Mouse (Mus musculus) heart, embryonic 13.5 days (tissue): ENCODE measurements at regions not wholly inside any gene's neighbourhood (a gene's known extent, or its start where the extent isn't known, plus 50 kb on each side); places are given as distances from the start of the nearest gene placed in this dataset.
"Not testable (repeated sequence)": the region's sequence is repeated elsewhere in the genome, so short reads cannot be mapped to it uniquely, and the experiment has no call there.

ENCODE experiments used
- ATAC-seq: fragments of 200-750 bp; cut with Nextera tagmentation; 2 replicates; pipeline ENCODE4 v1.8.0; 2017; ENCODE audit warnings: moderate TSS enrichment; ENCODE audit not compliant: insufficient number of reproducible peaks, low FRiP score, low TSS enrichment; ENCODE audit errors: extremely low read depth
- H3K27ac ChIP-seq: fragments of 300-500 bp; sonication (generic); replicated peaks from 2 replicates; pipeline ENCODE4 v1.5.1; 2015; ENCODE audit warnings: moderate library complexity, mild to moderate bottlenecking, inconsistent platforms
- H3K27me3 ChIP-seq: fragments of 300-500 bp; sonication (generic); replicated peaks from 2 replicates; pipeline ENCODE4 v1.6.1; 2015; ENCODE audit warnings: mild to moderate bottlenecking, inconsistent platforms
- H3K36me3 ChIP-seq: fragments of 300-500 bp; sonication (generic); 2 replicates; pipeline ENCODE4 v1.6.1; 2015; ENCODE audit warnings: mild to moderate bottlenecking, inconsistent platforms
- H3K4me1 ChIP-seq: fragments of 300-500 bp; sonication (generic); 2 replicates; pipeline ENCODE4 v1.6.1; 2015; ENCODE audit warnings: inconsistent platforms
- H3K4me2 ChIP-seq: fragments of 300-500 bp; sonication (generic); 2 replicates; pipeline ENCODE4 v1.6.1; 2015; ENCODE audit warnings: inconsistent platforms, mild to moderate bottlenecking, moderate library complexity
- H3K4me3 ChIP-seq: fragments of 300-500 bp; sonication (generic); 2 replicates; pipeline ENCODE4 v1.5.1; 2015; ENCODE audit warnings: moderate library complexity, mild to moderate bottlenecking, inconsistent platforms
- H3K9ac ChIP-seq: fragments of 300-500 bp; sonication (generic); 2 replicates; pipeline ENCODE4 v1.6.1; 2015; ENCODE audit warnings: inconsistent platforms, mild to moderate bottlenecking, moderate library complexity
- H3K9me3 ChIP-seq: fragments of 300-500 bp; sonication (generic); 2 replicates; pipeline ENCODE4 v1.6.1; 2016; ENCODE audit warnings: inconsistent platforms
- WGBS: fragments of 180-500 bp; shearing (Covaris S2); methylation state at CpG from one replicate; pipeline ENCODE4 v1.1.7; 2015; ENCODE audit warnings: mixed read lengths; 5-methylcytosine and 5-hydroxymethylcytosine counted together

DNA sequence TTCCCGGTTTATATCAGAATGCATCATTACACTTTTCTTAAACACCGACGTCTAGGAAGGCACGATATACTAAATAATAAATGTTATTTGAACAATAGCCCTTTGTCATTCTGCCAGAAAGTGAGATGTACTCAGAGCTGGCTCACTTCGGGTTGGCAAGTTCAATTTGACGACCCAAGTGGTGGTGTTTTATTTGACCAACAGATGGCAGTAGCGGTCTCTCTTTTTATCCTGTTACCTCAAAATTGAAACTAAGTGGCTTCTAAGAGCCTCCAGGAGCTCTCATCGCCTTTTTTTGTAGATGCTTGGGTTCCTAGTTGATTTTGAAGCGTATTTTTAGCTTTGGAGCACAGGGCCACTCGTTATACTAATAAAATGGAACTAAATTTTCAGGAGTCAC is 66.7 kb upstream of the Chmp2b start:
- Histone ChIP-seq H3K4me2 (peak overlapping the region; percentile 13; the same call in 1 of the 2 replicates), H3K27ac (no peak overlapping the region), H3K36me3 (no peaks in the 10 kb centered on the region), H3K4me3 (peak overlapping the region; percentile 26), H3K27me3 (no peaks in the 10 kb centered on the region), H3K4me1 (no peaks in the 10 kb centered on the region), H3K9ac (no peak overlapping the region), H3K9me3 (no peaks in the 10 kb centered on the region)
- WGBS: 11% methylated on average over 10 of the region's 10 CpGs
- ATAC-seq: no peak

DNA sequence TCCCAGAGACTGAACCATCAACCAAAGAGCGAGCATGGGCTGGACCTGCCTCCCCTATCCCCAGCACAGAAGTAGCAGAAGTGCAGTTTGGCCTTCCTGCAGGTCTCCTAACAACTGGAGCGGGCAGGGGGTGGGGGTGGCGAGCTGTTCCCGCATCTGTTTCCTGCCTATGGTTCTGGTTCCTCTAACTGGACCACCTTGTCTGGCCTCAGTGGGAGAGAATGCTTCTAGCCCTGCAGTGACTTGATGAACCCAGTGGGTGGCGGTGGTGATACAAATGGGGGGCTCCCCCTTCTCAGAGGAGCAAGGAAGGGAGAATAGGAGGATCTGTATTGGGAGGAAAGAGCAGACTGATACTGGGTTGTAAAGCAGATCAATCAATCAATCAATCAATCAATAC is 69.2 kb upstream of the Chmp2b start:
- WGBS: 31% methylated on average over 5 of the region's 5 CpGs
- H3K9ac ChIP-seq: no peak overlapping the region
- no peaks in the 10 kb centered on the region for H3K36me3 ChIP-seq
- no peaks in the 10 kb centered on the region for H3K4me1 ChIP-seq
- H3K27ac ChIP-seq: no peak overlapping the region
- no peak for ATAC-seq
- H3K4me3 ChIP-seq: no peak overlapping the region
- no peaks in the 10 kb centered on the region for H3K9me3 ChIP-seq
- no peaks in the 10 kb centered on the region for H3K27me3 ChIP-seq
- no peak overlapping the region for H3K4me2 ChIP-seq

DNA sequence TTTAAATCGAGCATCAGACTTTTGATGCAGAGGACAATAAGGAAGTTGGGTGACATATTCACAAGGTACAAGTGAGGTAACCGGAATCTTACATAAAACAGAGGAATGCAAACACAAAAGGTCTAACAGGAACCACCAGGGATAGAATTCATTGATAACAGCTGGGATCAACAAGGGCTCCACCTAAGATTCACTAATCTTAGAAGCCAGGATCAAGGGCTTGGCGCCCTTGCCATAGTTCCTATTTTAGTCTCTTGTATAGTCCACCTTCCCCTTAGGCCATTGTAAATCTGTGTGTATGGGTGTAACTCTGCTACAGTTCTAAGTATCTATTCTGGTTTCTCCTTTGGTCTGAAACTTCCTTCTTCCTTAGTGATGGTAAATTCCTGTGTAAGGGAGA is 84.2 kb upstream of the Chmp2b start:
- not testable (repeated sequence) for H3K4me2 ChIP-seq, H3K36me3 ChIP-seq, H3K9ac ChIP-seq, H3K4me3 ChIP-seq, ATAC-seq, H3K27ac ChIP-seq, H3K27me3 ChIP-seq, H3K4me1 ChIP-seq, H3K9me3 ChIP-seq
- 69% methylated on average over 3 of the region's 3 CpGs for WGBS

DNA sequence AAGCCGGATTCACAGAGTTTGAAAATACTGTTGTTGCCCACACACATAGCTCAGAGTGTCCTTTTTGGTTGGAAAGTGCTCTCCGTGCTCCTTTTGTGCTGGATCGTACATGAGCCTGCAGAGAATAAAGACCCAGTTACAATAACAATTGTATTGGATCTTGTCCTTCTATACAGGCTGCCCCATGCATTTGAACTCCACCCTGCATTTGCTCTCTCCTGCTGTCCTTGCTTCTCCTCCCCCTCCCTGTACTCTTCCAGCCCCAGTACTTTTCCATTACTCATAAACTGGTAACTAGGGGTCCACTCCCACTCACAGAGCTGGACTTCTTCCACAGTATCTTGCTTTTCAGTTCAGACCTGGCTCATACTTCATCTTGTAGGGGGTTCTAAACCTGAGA is 86.5 kb upstream of the Chmp2b start:
- Histone ChIP-seq H3K27ac (no peak overlapping the region), H3K9ac (no peak overlapping the region), H3K4me2 (no peak overlapping the region), H3K27me3 (no peaks in the 10 kb centered on the region), H3K4me3 (no peak overlapping the region), H3K9me3 (no peaks in the 10 kb centered on the region), H3K36me3 (no peaks in the 10 kb centered on the region), H3K4me1 (no peaks in the 10 kb centered on the region)
- no peak for ATAC-seq
- WGBS: 69% methylated on average over 3 of the region's 3 CpGs

DNA sequence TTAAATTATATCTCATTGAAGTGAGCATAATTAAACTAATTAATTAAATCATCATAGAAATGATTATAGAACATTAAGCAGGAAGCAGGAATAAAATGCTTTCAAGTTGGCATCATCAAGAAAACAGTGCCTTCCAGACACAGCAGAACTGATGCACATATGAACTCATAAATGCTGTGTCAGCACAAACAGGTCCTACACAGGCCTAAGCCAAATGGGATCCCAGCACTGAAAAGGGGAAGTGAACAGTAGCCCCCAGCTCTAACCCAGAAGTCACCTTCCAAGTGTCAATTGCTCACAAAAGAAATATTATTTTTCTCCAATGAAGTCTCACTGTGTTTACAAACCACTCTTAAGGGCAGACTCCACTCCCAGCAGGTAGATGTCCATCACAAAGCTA is 93.0 kb upstream of the Chmp2b start:
- H3K27ac ChIP-seq: no peak overlapping the region
- H3K27me3 ChIP-seq: no peaks in the 10 kb centered on the region
- H3K9me3 ChIP-seq: no peaks in the 10 kb centered on the region
- no peak for ATAC-seq
- H3K4me1 ChIP-seq: no peaks in the 10 kb centered on the region
- no peaks in the 10 kb centered on the region for H3K36me3 ChIP-seq
- no peak overlapping the region for H3K9ac ChIP-seq
- H3K4me2 ChIP-seq: no peak overlapping the region
- no peak overlapping the region for H3K4me3 ChIP-seq

DNA sequence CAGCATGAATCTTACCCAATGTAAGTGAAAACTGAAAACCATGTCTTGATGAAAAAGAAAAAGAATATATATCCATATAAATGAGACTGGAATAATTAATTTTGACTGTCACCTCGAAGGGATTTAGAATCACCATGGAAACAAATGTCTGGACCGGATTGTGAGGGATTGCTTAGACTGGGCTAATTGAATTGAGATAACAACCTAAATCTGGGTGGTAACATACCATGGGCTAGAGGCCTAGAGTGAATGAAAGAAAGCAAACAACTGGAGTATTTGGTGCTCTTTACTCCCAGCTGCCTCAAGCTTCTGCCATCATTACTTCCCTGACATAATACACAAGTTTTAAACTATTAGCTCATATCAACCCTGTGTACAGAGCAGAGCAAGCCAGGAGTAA is 95.3 kb upstream of the Chmp2b start:
- Histone ChIP-seq H3K27me3 (no peaks in the 10 kb centered on the region), H3K4me3 (no peak overlapping the region), H3K4me1 (no peaks in the 10 kb centered on the region), H3K4me2 (no peak overlapping the region), H3K9me3 (no peaks in the 10 kb centered on the region), H3K9ac (no peak overlapping the region), H3K36me3 (no peaks in the 10 kb centered on the region), H3K27ac (no peak overlapping the region)
- no peak for ATAC-seq
- WGBS: 41% methylated on average over 2 of the region's 2 CpGs

DNA sequence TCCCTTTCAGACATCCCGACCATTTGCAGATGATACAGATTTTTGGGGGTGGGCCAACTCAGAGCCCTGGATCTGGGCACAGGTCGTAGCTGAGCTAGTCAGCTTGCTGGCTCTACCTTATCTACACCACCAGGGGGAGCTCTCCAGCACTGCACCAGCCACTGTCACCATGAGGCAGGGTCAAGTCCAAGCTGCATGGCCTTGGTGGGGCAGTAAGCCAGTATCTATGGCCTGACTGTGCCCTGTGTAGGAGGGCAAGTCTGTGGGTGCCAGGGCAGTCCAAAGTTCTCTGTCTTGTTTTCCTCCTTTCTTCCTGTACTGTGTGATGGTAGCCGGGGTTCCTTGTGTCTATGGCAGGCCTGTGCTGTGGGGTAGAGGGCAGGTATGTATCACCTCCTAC is 102.3 kb upstream of the Chmp2b start:
- no peak overlapping the region for H3K4me2 ChIP-seq
- H3K9me3 ChIP-seq: no peaks in the 10 kb centered on the region
- H3K27ac ChIP-seq: no peak overlapping the region
- H3K27me3 ChIP-seq: no peaks in the 10 kb centered on the region
- H3K36me3 ChIP-seq: no peaks in the 10 kb centered on the region
- no peak overlapping the region for H3K9ac ChIP-seq
- H3K4me1 ChIP-seq: no peaks in the 10 kb centered on the region
- 57% methylated on average over 3 of the region's 3 CpGs for whole genome bisulfite sequencing
- no peak; the same call in 1 of the 2 replicates for ATAC-seq
- H3K4me3 ChIP-seq: no peak overlapping the region

DNA sequence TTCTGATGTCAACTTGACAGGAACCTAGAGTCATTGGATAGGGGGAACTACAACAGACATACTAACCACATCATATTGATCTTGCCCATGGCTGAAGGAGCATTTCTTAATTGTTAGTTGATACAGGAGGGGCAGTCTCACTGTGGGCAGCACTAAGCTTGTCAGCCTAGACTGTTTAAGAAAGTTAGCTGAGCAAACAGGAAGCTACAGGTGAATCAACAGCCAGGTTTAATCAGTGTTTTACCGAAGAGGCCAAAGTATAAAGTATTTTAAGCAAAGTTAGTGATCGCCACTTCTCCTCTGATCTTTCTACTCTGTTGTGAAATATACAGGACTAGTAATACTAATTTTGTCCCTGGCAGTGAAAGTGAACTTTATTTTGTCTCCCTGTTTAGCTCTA is 109.6 kb upstream of the Chmp2b start:
- Histone ChIP-seq H3K36me3 (no peaks in the 10 kb centered on the region), H3K4me3 (no peak overlapping the region), H3K27me3 (no peaks in the 10 kb centered on the region), H3K9ac (no peak overlapping the region), H3K9me3 (no peaks in the 10 kb centered on the region; the same call in 1 of the 2 replicates), H3K4me1 (no peaks in the 10 kb centered on the region), H3K4me2 (no peak overlapping the region), H3K27ac (no peak overlapping the region)
- WGBS: 82% methylated on average over 2 of the region's 2 CpGs
- ATAC-seq: no peak

DNA sequence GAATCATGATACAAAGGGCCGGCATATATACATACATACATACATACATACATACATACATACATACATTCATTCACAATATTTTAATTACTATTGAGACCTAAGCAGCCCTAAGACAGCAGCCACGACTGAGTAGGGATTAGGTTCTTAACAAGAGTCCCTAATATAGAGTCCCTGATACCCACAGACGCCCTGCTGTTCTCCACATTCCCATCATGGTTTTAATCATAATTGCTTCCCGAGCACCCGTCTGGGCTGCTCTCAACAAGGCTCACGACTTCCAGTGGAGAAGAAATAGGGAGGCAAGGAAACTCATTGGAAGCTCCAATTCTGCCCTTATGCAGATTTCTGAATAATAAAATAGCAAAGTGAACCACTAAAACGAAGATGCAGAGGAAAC is 120.6 kb upstream of the Chmp2b start:
- H3K4me3 ChIP-seq: no peak overlapping the region
- H3K4me1 ChIP-seq: no peaks in the 10 kb centered on the region
- no peaks in the 10 kb centered on the region for H3K9me3 ChIP-seq
- H3K4me2 ChIP-seq: no peak overlapping the region
- WGBS: 51% methylated on average over 7 of the region's 7 CpGs
- H3K36me3 ChIP-seq: no peaks in the 10 kb centered on the region
- no peaks in the 10 kb centered on the region for H3K27me3 ChIP-seq
- no peak overlapping the region for H3K27ac ChIP-seq
- H3K9ac ChIP-seq: no peak overlapping the region
- no peak for ATAC-seq

DNA sequence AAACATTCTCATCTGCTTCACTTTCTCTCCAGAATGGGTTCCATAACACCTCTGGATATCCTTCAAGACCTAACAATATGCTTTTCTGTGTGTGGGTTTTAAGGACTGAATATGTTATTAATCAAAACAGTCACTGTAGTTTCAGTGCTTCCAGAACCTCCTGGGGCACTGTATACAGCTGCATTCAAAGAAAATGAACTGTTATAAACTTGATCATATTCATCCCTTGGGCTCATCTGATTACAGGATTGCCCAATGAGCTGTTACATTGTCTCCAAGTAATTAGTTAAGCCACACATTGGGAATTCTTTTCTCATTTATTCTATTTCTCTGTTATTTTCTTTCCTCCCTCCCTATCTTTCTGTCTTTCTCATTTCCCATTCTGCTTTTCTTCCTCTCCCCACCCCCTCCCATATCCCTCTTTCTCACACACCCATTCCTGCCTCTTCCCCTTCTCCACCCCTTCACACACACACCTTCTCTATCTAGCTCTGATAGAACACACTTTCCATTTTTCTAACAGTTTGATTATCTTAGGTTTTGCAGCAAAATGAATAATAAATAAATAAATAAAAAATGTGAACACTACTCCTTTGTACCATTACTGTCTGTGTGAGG is 121.3 kb upstream of the Chmp2b start:
- Histone ChIP-seq H3K27me3 (no peaks in the 10 kb centered on the region), H3K9me3 (no peaks in the 10 kb centered on the region), H3K4me3 (no peak overlapping the region), H3K27ac (no peak overlapping the region), H3K4me2 (no peak overlapping the region), H3K9ac (no peak overlapping the region), H3K36me3 (no peaks in the 10 kb centered on the region), H3K4me1 (no peaks in the 10 kb centered on the region)
- no peak for ATAC-seq

DNA sequence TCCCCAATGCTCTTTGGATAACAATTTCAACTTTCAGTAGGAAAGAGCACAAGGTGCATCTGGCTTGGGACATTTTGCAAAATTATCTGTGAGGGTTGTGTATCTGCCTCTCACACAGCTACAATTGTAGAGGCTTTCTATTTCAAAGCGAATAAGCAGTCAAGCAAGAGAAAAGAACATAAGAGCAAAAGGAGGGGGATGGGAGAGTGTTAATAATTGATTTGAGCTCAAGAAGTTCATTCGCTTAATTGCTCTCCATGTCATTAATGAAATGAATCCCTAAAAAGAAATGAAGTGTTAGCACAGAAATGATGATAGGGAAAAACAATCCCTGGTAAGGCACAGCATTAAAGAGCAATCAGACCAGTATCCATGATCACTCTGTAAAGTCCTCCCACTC is 121.4 kb upstream of the Vgll3 start:
- WGBS: 81% methylated on average over 2 of the region's 2 CpGs
- ATAC-seq: no peak
- no peaks in the 10 kb centered on the region for H3K27me3 ChIP-seq

DNA sequence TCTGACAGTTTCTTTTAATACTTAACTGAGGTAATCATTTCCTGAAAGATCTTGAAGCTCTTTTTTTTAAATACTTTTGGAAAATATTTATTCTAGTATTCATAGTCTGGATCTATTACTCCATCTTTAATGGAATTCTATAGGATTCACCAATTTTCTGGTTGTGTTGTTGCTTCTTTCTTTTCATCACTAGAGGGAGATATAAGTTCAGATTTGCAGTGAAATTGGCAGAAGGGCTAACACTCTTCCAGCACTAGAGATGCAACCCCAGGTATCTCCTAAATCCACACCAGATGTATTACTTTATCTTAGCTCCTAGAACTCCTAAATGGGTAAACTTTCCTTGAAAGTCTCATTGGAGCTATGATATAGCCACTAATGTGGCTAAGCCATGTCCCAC is 99.4 kb upstream of the Vgll3 start:
- Histone ChIP-seq H3K27ac (no peak overlapping the region), H3K27me3 (no peaks in the 10 kb centered on the region), H3K36me3 (no peaks in the 10 kb centered on the region), H3K4me2 (no peak overlapping the region), H3K4me3 (no peak overlapping the region), H3K9me3 (no peaks in the 10 kb centered on the region), H3K4me1 (no peaks in the 10 kb centered on the region), H3K9ac (no peak overlapping the region)
- ATAC-seq: no peak

More for the DNA sequence above, 121.4 kb upstream of the Vgll3 start:
- Histone ChIP-seq H3K9me3 (no peaks in the 10 kb centered on the region), H3K4me1 (no peaks in the 10 kb centered on the region), H3K4me2 (no peak overlapping the region), H3K9ac (no peak overlapping the region), H3K4me3 (no peak overlapping the region), H3K36me3 (no peaks in the 10 kb centered on the region), H3K27ac (no peak overlapping the region)
